Mouse (Mus musculus) cerebellum, postnatal 36 days (tissue): ENCODE data around the gene Psen2.

Source experiments
- DNase-seq, 2 experiments: peaks; one replicate each; pipeline ENCODE4 v3.0.0; 2021 to 2022; ENCODE audit warnings: mixed read lengths in 2 of 2

Psen2 gene

DNA sequence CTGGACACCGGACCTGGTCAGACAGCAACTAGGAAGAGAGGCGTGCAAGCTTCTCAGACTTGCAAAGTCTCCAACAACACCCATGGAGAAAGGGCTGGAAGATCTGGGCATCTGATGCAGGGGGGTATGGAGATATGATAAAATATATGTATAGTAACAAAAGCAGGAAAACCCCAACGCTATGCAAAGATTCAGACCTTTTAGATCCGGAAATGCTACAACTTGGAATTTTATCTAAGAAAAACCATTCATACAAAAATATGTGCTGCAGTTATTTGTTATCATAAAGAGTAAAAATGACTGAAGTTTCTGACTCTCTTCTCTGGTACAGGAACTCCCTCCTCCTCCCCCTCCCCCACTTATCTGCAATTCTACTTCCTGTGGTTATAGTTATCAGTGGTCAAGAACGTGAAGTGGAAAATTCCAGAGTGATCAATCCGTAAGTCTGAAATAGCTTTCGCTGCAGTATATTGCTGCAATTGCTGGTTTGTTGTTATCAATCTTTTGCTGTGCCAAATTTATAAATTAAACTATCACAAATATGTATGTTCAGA lies 14.6 kb downstream of the Psen2 start:
- DNase-seq, result no peak

GRCm38 (mm10) chr1:180247901-180248300 lies 15.3 kb downstream of the Psen2 start:
- no peak for DNase-seq

GRCm38 (mm10) chr1:180245741-180246507 lies 17.3 kb downstream of the Psen2 start:
- DNase-seq, result no peak

DNA sequence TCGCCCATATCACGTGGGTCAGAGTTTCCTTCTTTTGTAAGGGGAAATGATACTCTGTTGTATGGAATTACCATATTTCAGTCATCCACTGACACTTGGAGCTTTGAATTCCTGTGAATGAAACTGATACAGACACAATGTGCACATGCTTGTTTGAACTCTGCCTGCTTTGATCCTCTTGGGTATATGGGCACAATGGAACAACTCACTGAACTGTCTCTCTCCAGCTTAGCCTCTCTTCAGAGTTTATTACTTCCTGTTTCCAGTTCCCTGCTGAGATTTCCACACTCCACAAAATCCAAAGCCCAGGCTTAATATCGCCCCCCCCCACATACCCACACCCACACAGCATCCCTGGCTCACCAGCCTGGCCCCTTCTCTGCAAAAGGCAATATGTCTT lies 31.5 kb downstream of the Psen2 start:
- DNase-seq, result no peak

DNA sequence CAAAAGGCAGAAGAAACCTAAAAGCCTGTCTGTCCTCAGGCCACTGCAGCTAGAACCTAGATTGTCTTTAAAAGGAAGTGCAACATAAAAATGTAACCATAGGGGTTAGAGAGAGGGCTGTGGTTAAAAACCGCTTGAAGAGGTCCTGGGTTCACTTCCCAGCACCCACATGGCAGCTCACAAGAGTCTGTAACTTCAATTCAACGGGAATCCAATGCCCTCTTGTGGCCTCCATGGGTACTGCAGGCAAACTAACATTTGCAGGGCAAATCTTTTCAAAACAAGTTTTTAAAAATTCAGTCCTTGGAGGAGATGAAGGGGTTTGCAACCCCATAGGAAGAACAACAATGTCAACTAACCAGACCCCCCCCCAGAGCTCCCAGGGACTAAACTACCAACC lies 32.7 kb downstream of the Psen2 start:
- DNase-seq, result peak in 1 of 2 experiments; percentile 27

DNA sequence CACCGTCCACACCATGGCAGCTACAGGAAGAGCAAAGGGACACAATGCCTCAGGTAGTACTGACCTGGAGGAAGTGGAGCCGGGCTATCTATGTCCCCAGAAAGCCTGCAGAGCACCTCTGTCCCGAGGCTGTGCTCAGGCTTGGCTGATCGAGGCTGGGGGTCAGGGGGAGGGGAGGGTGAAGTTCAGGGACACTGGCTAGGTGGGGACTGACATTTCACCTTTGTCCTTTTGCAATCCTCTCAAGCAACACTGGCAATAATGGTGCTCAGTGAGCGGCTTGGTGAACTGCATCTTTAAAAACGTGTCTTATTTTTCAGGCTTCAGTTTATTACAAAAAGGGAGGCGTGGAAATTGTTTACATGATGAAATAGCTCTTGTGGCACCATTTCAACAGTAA lies 33.3 kb downstream of the Psen2 start:
- DNase-seq, result no peak

GRCm38 (mm10) chr1:180228854-180229253 lies 34.4 kb downstream of the Psen2 start:
- DNase-seq, result no peak

DNA sequence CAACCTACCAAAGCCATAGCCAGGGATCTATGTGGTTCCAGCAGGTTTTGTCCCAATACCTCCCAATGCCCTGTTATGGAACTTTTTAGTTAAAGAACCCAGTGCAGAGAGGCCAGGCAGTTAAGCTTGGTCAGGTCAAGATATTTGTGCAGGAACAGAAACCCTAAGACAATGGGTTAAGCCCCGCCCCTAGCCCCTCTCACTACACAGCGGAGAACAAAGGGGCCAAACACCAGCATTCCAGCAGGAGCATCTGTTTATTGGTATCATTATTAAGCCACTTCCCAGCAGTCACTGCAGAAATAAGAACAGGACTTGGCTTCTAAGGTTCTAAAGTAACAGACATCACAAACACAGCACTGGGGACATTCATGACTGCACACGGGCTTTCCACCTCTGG lies 36.5 kb downstream of the Psen2 start:
- DNase-seq, result no peak

DNA sequence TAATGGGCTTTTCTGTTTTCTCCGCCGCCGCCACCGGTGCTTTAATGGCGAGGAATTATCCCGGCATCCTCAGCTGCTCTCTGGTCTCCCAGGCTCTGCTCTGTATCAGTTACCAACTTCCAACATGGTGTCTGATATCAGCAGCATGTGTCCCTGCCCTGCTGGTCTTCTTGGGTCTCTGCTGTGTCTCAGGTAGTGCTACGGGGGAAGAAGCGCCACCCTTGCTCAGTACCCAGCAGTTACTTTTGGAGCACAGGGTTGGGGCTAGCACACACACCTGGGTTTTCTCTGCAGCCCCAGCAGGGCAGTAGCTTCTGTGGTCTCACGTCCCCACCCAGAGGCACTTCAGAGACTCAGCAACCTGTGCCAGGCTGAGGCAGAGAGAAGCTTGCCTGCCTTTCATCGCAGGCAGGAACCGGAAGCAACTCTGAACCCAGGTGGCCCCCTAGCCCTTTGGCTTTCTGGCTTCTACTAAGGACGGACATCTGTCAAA lies 37.0 kb downstream of the Psen2 start:
- no peak for DNase-seq

DNA sequence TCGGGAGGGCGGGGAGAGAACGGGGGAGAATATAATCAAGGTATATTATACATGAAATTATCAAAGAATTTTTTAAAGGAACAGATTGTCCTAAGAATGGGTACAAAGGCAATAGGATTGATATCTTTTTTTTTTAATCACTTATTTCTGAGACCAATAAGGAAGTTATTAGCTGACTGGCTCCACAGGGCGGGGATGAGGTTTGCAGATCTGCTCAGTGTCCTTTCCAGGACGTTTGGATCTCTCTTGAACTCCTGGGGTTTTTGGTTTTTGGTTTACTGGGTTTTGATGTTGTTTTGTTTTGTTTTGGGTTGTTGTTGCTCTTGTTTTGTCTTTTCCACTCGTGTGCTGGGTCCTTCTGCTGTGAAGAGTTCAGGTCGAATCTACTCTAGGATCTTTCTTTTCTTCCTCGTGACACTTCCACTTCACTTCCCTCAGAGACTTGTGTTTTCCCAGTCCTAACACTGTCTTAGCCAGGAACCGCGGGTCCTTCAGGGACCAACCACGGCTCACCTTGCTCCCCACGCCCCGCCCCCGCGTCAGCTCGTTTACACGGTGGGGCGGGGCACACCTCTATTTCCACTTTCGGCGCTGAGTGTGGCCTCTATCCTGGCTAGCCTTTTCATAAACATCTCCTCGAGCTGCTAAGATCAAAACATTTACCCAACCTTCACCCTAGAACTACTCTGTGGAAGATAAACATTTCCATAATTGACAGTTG lies 37.6 kb downstream of the Psen2 start:
- DNase-seq, result peak; percentile 68 to 83

DNA sequence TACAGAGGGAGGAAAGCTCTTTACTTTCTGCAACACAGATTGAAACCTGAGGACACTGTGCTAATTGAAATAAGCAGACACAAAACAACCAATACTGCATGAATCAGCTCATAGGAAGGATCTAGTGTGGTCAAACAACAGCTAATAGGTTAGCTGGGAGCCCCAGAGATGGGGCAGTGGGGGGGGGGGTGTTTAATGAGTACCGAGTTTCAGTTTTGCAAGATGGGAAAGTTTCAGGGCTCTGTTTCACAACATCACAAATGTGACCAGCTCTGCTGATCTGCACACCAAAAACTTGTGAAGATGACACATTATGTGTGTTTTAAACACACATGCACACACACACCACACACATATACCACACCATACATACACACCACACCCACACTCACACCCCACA lies 41.2 kb downstream of the Psen2 start:
- DNase-seq, result no peak

GRCm38 (mm10) chr1:180220791-180221542 lies 42.3 kb downstream of the Psen2 start:
- DNase-seq, result no peak

DNA sequence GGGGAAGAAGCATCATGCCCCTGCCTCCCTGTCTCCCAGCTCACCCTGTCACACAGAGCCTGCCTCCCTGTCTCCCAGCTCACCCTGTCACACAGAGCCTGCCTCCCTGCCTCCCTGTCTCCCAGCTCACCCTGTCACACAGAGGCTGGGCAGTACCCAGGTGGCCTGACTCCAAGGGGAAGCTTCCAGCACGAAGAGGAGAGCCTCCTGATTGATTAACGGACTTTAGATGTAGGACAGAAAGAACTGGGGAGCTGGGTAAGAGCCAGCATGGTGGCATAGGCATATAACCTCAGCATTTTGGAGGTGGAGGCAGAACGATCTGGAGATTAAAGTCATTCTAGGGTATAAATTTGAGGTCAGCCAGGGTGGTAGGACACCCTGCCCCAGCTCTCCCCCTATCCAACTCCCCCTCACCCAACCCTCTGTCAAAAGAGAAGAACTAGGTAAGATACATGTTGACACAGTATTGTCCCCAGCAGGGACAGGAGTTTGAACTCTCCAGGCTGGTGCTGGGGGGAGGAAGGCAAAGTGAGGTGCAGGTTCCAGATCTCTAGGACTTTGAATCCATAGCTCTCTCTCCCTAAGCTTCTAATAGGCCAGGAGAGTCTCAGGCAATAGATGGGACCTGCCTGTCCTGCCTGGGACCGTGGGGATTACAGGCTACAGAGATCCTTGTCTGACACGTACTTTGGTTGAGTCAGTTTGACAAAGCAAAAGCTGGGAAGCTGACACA lies 46.5 kb downstream of the Psen2 start:
- no peak for DNase-seq

DNA sequence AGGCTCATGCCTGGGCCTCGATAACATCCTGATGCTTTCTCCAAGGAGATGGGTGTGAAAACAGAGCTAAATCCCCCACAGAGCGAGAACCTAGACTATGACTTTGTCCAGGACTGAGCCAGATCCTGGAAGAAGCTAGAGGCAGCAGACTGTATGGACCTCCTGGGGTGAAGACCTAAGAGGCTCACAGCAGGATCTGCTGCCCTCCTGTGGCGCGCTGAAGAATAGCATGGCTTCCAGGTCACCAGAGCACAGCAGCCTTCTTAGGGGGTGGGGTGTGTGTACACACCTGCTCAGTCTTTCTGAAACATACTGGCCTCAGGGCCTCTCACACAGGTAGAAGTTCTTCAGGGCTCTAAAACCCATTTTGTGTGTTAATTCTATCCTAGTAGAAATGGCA lies 48.2 kb downstream of the Psen2 start:
- peak; percentile 68 for DNase-seq

DNA sequence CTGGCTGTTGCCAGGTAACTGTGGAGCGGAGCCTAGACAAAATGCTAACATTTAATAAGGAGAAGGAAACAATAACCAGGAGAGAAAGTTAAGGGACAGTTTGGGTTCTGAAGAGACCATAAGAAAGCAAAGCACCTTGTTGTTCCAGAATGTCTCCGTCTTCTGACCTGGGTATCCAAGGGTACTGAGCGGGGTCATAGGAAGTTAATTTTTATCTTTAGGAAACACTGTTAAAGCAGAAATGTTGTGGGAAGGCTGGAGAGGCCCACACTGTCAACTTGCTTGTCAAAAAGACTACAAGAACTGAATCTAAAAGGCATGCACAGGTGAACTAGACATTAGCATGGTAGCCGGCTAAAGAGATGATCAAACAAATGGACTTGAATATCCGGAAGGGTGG lies 50.3 kb downstream of the Psen2 start:
- DNase-seq, result no peak

DNA sequence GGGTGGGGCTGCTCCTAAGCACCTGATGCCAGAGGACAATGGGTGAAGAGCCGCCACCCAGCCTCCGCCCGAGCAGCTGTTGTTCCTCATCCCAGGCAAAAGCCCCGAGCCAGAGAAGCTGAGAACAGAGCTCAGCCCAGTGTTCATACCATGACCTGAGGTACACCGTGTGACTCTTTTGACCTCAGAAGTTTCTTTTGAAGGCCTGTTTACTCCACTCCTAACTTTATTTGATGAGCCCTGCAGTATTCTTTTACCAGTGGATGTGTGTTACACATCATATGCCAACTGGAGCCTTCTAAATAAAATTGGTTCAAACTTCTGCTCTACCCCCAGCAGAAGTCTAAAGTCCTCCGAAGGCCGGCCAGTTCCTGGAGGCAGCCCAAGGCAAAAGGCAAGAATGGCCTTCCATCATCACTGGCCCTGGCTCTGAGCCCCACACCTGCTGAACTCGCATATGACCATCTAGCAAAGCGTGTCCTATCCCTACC lies 52.4 kb downstream of the Psen2 start:
- DNase-seq, result peak in 1 of 2 experiments; percentile 34

DNA sequence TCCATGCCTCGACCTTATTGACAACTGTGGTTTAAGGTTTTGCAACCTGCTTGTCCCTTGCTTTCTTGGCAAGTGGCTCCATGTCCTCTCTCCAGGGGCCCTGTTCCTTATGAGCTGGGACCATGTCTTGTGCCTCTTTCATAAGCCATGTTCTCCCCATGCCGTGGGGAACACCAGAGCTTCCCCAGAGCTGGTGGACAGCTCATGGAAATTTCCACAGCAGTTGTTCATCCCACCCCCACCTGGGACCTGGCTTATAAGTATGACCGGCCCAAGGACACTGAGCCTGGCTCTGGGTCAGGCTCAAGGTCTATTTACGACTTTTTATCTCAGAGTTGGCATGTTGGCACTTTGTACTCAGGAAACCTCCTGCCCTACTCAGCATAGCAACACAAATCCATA lies 53.2 kb downstream of the Psen2 start:
- DNase-seq, result peak; percentile 19 to 23

DNA sequence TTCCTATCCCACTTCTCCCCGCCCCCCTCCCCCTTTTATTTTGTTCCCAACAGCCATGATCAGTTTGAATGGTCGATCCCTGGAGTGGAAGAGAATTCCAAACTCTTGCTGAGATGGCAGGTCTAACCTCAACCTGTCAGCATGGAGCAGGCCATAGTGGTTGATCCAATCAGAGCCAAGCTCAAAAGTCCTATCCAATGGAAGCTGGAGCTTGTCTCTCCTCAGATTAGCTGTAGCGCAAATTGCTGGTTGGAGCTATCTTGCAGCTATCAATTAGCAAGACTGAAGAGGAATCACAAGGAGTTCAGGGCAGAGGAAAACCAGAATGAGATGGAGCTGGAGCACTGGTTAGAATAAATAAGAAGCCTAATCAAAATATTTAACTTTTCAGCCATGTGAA lies 54.9 kb downstream of the Psen2 start:
- DNase-seq, result no peak

DNA sequence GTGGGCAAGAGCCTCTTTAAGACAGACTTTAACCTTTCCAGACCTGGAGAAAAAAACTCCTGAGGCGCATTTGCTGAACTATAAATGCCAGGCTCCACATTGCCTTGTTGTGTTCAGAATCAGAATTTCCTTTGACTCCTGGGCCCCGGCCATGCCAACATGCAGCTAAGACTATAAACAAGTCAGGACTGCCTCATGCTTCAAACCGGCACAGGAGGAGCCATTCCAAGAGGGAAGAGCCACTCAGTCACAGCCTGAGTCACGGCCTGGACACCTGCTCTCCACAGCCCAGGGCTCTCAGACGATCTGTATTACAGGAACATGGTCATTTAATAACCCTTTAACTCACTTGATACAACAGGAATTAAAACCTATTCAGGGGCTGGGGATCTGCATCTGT lies 62.5 kb downstream of the Psen2 start:
- DNase-seq, result no peak

DNA sequence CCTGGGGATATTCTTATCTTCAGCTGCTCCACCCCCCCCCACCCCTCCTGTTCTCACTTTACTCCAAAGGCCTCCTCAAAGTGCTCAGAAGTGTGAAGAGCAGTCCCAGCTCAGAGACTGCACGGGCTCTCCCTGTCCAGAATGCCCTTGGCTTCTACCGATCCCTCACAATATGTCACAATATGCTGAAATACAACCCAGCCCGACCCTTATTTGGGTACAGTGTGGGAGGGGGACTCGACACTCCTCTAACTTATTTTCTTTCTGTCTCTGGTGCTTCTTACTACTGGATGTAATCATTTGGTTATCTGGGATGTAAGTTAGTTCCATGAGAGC lies 63.6 kb downstream of the Psen2 start:
- DNase-seq, result no peak

DNA sequence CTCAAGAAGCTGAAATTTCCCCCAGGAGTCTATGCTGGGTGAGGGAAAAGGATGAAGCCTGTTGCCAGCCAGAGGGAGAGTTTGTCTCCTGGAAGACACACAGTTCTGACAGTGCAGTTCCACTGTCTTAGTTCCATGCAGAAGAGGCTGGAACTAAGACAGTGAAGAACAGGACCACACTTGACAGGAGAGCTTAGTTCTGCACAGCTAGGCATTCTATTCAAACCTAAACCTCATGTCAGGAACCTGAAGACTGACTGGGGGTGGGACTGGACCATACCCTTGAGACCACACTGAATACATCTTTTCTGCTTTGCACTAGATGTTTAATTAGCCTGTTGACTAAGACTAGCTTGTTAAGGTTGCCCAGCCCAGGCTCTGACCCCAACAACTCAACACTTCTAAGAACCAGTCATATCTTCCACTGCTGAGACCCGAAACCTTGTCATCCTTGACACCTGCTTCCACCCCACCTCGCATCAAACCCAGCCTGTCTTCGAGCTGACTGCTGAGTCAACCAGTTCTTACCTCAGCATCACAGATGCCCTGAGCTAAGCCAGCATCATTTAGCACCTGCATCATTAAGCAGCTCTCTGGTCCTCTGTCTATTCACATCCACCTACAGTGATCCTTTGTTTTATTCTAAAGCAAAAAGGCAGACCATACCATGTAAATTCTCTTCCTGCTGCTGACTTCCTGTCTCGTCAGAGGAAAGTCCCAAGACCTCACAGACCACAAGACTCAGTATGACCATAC lies 64.1 kb downstream of the Psen2 start, which contains the start of gene Coq8a:
TSS of gene Coq8a (minus strand) at position 644 of the 756 bp plus-strand sequence.
- no peak for DNase-seq

DNA sequence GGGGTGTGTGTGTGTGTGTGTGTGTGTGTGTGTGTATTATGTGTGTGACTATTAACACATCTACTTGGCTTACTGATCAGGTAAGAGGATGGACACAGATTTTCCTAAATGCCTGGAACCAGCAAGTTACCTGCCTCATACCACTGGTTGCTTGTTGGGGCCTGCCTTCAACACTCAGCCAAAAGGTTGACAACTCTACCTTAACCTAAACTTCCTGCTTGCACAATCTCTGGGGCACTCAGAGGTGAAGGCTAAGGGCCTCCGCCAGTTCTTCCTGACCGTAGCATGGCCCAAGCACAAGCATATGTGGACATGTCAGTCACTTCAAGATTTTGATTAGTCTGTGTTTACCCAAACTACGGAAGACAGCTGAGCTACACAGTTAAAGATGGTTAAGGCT lies 65.3 kb downstream of the Psen2 start:
- DNase-seq, result no peak
